Mouse (Mus musculus) heart, embryonic 16.5 days (tissue): Measurements from ENCODE around the gene Gbf1. TPM values are rescaled to one million over a fixed set of nuclear protein-coding genes. Genes with fewer than 3 reads are reported as not detected.

Source experiments
- polyA plus RNA-seq: library from polyadenylated mRNA; unstranded; fragments of >200 nt; fragmentation: Nextera tagmentation; extraction: Ambion mirVana; gene quantifications from 2 replicates; pipeline ENCODE4 v1.2.1, GENCODE M21; 2015

Gbf1 gene
- polyA plus RNA-seq, 1 experiment from 2014 or later = 36.1 TPM

Other genes with a start within 250 kb of the Gbf1 start
- 14.8 and 15.3 TPM in 2 replicates for gene Armh3, start 154.0 kb upstream of the Gbf1 start, polyA plus RNA-seq
- 7.4 and 8.5 TPM in 2 replicates for gene Hps6, start 149.0 kb upstream of the Gbf1 start, polyA plus RNA-seq
- 19.3 and 22.4 TPM in 2 replicates for gene Pprc1, start 107.6 kb upstream of the Gbf1 start, polyA plus RNA-seq
- gene Ldb1, start 107.3 kb upstream of the Gbf1 start, polyA plus RNA-seq = 68.0 and 81.9 TPM in 2 replicates
- 42.5 and 53.8 TPM in 2 replicates for gene Nolc1, start 76.6 kb upstream of the Gbf1 start, polyA plus RNA-seq
- gene Elovl3, start 20.6 kb upstream of the Gbf1 start, polyA plus RNA-seq = not detected in 2 replicates
- gene Pitx3, start 4.2 kb upstream of the Gbf1 start, polyA plus RNA-seq = 0.33 and 0.39 TPM in 2 replicates
- gene Nfkb2, start 151.8 kb downstream of the Gbf1 start, polyA plus RNA-seq = 13.3 and 14.1 TPM in 2 replicates
- gene Psd, start 174.6 kb downstream of the Gbf1 start, polyA plus RNA-seq = 4.1 and 5.1 TPM in 2 replicates
- gene Fbxl15, start 175.7 kb downstream of the Gbf1 start, polyA plus RNA-seq = 11.0 and 12.8 TPM in 2 replicates
- gene Cuedc2, start 186.2 kb downstream of the Gbf1 start, polyA plus RNA-seq = 142 and 150 TPM in 2 replicates
- 6.0 TPM in 2 replicates for gene Mfsd13a, start 188.6 kb downstream of the Gbf1 start, polyA plus RNA-seq
- gene 2310034G01Rik, start 197.8 kb downstream of the Gbf1 start, polyA plus RNA-seq = 1.1 and 1.2 TPM in 2 replicates
- gene Actr1a, start 243.2 kb downstream of the Gbf1 start, polyA plus RNA-seq = 126 and 130 TPM in 2 replicates
- gene Sufu, start 244.4 kb downstream of the Gbf1 start, polyA plus RNA-seq = 17.6 and 18.8 TPM in 2 replicates